18 mouse cellular contexts compared by ENCODE assay signal in the genomic region with DNA sequence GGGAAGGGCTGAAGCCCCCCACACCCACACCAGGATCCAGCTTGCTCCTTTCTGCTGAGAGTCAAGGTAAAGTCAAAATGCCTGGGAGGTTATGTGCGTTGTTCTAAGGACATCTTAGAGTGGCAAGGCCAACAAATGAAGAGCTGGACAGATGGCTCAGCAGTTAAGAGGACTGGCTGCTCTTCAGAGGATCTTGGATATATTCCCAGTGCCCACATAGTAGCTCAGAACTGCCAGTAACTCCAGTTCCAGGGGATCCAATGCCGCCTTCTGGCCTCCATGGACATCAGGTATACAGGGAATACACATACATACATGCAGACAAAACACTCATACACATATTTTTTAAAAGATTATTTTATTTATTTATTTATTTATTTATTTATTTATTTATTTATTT.
"Had no signal": no experiment of that assay in that cellular context is flagged by ENCODE, and none has a peak within 500 bp of the region (broad histone marks: within the 10 kb centered on the region; RNA-seq: fewer than 3 reads in every experiment).

No protein-coding gene starts in this region.

- H3K36me3 ChIP-seq: midbrain, embryonic 10.5 days; midbrain, embryonic 12.5 days; neural tube, embryonic 13.5 days; neural tube, embryonic 15.5 days; stomach, embryonic 15.5 days had no signal

- H3K27ac ChIP-seq: midbrain, embryonic 10.5 days; midbrain, embryonic 12.5 days; neural tube, embryonic 13.5 days; neural tube, embryonic 15.5 days; stomach, embryonic 15.5 days; stomach, postnatal 0 days had no signal

- DNase-seq: lung, adult 18-20 months; lung, embryonic 14.5 days; lung, postnatal 10 days; lung, postnatal 4 days; midbrain, embryonic 14.5 days; retina, postnatal 1 day; right cerebral cortex, adult 18-20 months; right cerebral cortex, postnatal 25 days; right cerebral cortex, postnatal 4 days; thymus, adult 2 months; thymus, postnatal 25 days had no signal

- H3K4me3 ChIP-seq: midbrain, embryonic 10.5 days; midbrain, embryonic 12.5 days; myocyte; neural tube, embryonic 13.5 days; neural tube, embryonic 15.5 days; stomach, embryonic 15.5 days had no signal

- H3K27me3 ChIP-seq: midbrain, embryonic 12.5 days; neural tube, embryonic 13.5 days; neural tube, embryonic 15.5 days; stomach, embryonic 15.5 days had no signal

- H3K4me1 ChIP-seq: midbrain, embryonic 12.5 days had no signal
